Mouse (Mus musculus): Measurements from ENCODE around the gene Fam172a.

- TF ChIP-seq POLR2A (IDR thresholded peaks at IDR 0.05; ENCODE audit: borderline replicate concordance, insufficient read depth, low read length) (no peak), CTCF (IDR thresholded peaks at IDR 0.05; ENCODE audit: borderline replicate concordance, insufficient read depth, low read depth, low read length) (no peak)
These were observed 466.3 kb downstream of the Fam172a start for GRCm38 (mm10) chr13:78168166-78168565.

All from cerebellum, adult 2 months (tissue).